8 mouse cellular contexts compared by ENCODE assay signal in genomic region chr11:5181850-5182404, GRCm38 (mm10). TPM values are rescaled to one million over a fixed set of nuclear protein-coding genes. Genes with fewer than 3 reads are reported as not detected.
DNase-seq lines count a peak whose midpoint lies in the region; ATAC-seq lines count a peak whose summit lies in the region.

No protein-coding gene starts in this region.

- peak; percentile 81 for DNase-seq in MN1 (ENCODE audit: low spot score)
- peak; percentile 84 for DNase-seq in brain, adult 2 months (ENCODE audit: low read depth, low spot score)
- DNase-seq in layer of hippocampus, postnatal 10 days (ENCODE audit: low spot score in 2 of 2) = peak; percentile 90 to 91
- peak; percentile 90 for DNase-seq in lung, postnatal 36 days
- DNase-seq in skeletal muscle tissue, adult 2 months (ENCODE audit: low read depth, low spot score) = peak; percentile 76

- ATAC-seq in erythroblast, adult 5-6 weeks (replicated peaks; ENCODE audit: low FRiP score, poor library complexity, severe bottlenecking) = peak; percentile 44; the same call in 1 of the 2 replicates
- peak; percentile 63 to 75 for ATAC-seq in hematopoietic stem cell, adult 5-6 weeks (replicated peaks in 1 of 2; ENCODE audit: insufficient read depth in 1 of 2, low FRiP score in 2 of 2, low TSS enrichment in 1 of 2, low read depth in 1 of 2, poor library complexity in 2 of 2, severe bottlenecking in 2 of 2)
- ATAC-seq in erythroid progenitor cell, adult 5-6 weeks (replicated peaks; ENCODE audit: low FRiP score, poor library complexity, severe bottlenecking) = no peak

RNA-seq across cellular contexts. Expression of gene Emid1, which starts 29.9 kb away (rescaled TPM):
- total RNA-seq in erythroblast, adult 5-6 weeks (2015; ENCODE audit: low replicate concordance) = 1.0 TPM in 1 of 2 replicates, not detected in the other
- total RNA-seq in erythroblast, adult 5-6 weeks (2017; ENCODE audit: low replicate concordance) = 0.26 and 0.42 TPM in 2 replicates
- total RNA-seq in hematopoietic stem cell, adult 5-6 weeks (2017) = 16.0 and 16.7 TPM in 2 replicates
- total RNA-seq in layer of hippocampus, postnatal 10 days (2021) = 10 to 100 TPM; 41.3 to 45.4 TPM
- not detected in 2 replicates for total RNA-seq in erythroid progenitor cell, adult 5-6 weeks (2015; ENCODE audit: low replicate concordance)
- total RNA-seq in erythroid progenitor cell, adult 5-6 weeks (2017; ENCODE audit: low replicate concordance) = 0.90 and 5.5 TPM in 2 replicates
